Mouse (Mus musculus) urinary bladder, adult 18-20 months (tissue): ENCODE measurements around the gene Gm10251.
A peak's percentile ranks its signal among the peaks of the same experiment; 100 is the strongest.
"Not testable (repeated sequence)": the region's sequence is repeated elsewhere in the genome, so short reads cannot be mapped to it uniquely, and the experiment has no call there.

Experiments
- DNase-seq, 2 experiments: peaks; one replicate each; pipeline ENCODE4 v3.0.0; 2022; ENCODE audit warnings: low spot score in 2 of 2, mixed read lengths in 2 of 2

The Gm10251 gene

GRCm38 (mm10) chr14:6684070-6684469 lies at the start of gene Gm10251:
Gene Gm10251, minus strand, starts transcription at chr14:6684170.
- DNase-seq = not testable (repeated sequence)

GRCm38 (mm10) chr14:6720151-6720550 lies 36.2 kb upstream of the Gm10251 start, which contains the start of gene Gm8050:
Gene Gm8050, minus strand, starts transcription at chr14:6720251.
- not testable (repeated sequence) for DNase-seq

- DNase-seq = not testable (repeated sequence)
Measured at GRCm38 (mm10) chr14:6622318-6622717, 61.7 kb downstream of the Gm10251 start, which contains the start of gene Gm3460. Gene Gm3460, minus strand, starts transcription at chr14:6622418.

GRCm38 (mm10) chr14:6606436-6606835 lies 77.5 kb downstream of the Gm10251 start:
- not testable (repeated sequence) for DNase-seq

GRCm38 (mm10) chr14:6605004-6605403 lies 79.0 kb downstream of the Gm10251 start:
- peak; percentile 5 to 16 for DNase-seq

- DNase-seq = peak in 1 of 2 experiments; percentile 8
Measured at GRCm38 (mm10) chr14:6604551-6604950, 79.4 kb downstream of the Gm10251 start.

- DNase-seq = not testable (repeated sequence)
Measured at GRCm38 (mm10) chr14:6590513-6590912, 93.5 kb downstream of the Gm10251 start, which contains the start of gene Gm3629. Gene Gm3629, minus strand, starts transcription at chr14:6590613.
